Mouse (Mus musculus): ENCODE data around the gene Gpatch8. TPM values are rescaled to one million over a fixed set of nuclear protein-coding genes. Genes with fewer than 3 reads are reported as not detected.
A peak's percentile ranks its signal among the peaks of the same experiment; 100 is the strongest.
"Not testable (repeated sequence)": the region's sequence is repeated elsewhere in the genome, so short reads cannot be mapped to it uniquely, and the experiment has no call there.

Gpatch8 gene
- polyA plus RNA-seq, 1 experiment from 2014 or later, result 32.6 TPM

DNA sequence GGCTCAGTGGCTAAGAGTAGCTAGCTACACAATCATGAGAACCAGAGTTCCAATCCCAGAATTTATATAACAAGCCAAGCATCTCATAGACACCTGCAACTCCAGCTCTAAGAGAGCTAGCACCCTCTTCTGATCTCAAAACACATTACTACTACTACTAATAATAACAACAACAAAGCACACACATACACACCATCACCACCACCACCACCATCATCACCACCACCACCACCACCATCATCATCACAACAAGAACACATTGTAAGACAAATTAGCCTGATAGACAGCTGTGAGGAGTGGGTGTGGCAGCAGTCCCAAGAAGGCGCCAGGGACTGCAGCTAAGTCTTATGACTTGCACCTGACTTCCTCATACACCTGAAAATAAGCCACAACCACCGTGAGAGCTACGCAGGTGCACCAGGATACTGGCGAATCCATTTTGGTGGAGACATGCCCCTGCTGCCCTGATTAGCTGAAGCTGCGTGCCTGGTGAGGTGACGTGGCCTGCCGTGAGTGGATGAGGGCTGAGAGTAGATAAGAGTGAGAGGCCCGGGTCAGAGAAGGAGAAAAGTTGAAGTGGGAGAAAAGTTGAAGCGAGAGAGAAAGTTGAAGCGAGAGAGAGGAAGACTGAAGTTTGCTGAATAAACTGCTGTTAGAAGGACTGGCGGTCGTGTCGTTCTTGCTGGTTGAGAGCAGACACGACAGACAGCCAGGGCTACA, 8.9 kb upstream of the Gpatch8 start:
- WGBS, result 87% methylated on average over 14 of the region's 14 CpGs
- not testable (repeated sequence) for H3K9me3 ChIP-seq (replicated peaks; ENCODE audit: control insufficient read depth, low read length); H3K4me3 ChIP-seq (ENCODE audit: low read depth, low read length); H3K27ac ChIP-seq (ENCODE audit: low read depth, low read length); DNase-seq (ENCODE audit: low spot score); H3K9ac ChIP-seq (ENCODE audit: low read length); H3K27me3 ChIP-seq (replicated peaks; ENCODE audit: control insufficient read depth, insufficient read depth, low read length); ATAC-seq; H3K4me2 ChIP-seq (ENCODE audit: low read length); H3K36me3 ChIP-seq (ENCODE audit: control insufficient read depth, insufficient read depth, low read length); H3K4me1 ChIP-seq (ENCODE audit: control insufficient read depth, insufficient read depth, low read length)

DNA sequence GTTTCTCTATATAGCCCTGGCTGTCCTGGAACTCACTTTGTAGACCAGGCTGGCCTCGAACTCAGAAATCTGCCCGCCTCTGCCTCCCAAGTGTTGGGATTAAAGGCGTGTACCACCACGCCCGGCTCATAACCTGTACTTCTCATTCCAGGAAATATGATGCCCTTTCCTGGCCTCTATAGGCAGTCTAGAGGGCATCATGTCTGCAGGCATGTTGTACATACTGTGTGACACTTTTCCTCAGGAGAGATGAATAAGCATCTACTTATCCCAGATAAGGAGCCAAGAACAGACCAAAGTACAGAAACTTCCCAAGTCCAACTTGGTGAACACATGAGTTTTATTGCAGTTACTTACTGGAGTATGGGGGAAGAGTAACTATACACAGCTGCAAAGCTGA, 2.5 kb upstream of the Gpatch8 start:
- no peak for ATAC-seq
- 96% methylated on average over 4 of the region's 5 CpGs for WGBS
- H3K36me3 ChIP-seq (ENCODE audit: control insufficient read depth, insufficient read depth, low read length), result no peaks in the 10 kb centered on the region

DNA sequence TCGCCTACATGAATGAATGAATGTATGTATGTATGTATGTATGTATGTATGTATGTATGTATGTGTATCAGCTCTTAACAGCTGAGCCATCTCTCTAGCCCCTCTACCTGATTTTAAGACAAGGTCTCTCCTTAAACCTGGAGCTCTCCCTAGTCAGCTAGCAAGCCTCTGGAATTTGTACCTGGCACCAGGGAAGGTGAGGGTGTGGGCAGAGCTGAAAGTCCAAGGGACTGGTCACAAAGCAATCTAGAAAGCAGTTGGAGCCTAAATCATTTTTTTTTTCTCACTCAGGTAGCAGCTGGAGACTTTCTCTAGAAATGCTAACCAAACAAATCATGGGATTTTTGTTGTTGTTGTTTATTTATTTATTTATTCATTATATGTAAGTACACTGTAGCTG, 1.2 kb upstream of the Gpatch8 start:
- Histone ChIP-seq H3K27ac (ENCODE audit: low read depth, low read length) (no peak overlapping the region), H3K9me3 (replicated peaks; ENCODE audit: control insufficient read depth, low read length) (no peaks in the 10 kb centered on the region), H3K4me3 (ENCODE audit: low read depth, low read length) (no peak overlapping the region), H3K27me3 (replicated peaks; ENCODE audit: control insufficient read depth, insufficient read depth, low read length) (no peaks in the 10 kb centered on the region), H3K9ac (ENCODE audit: low read length) (no peak overlapping the region), H3K36me3 (ENCODE audit: control insufficient read depth, insufficient read depth, low read length) (no peaks in the 10 kb centered on the region), H3K4me1 (ENCODE audit: control insufficient read depth, insufficient read depth, low read length) (peaks cover 13% of the 10 kb centered on the region), H3K4me2 (ENCODE audit: low read length) (no peak overlapping the region)
- no peak for DNase-seq (ENCODE audit: low spot score)
- 93% methylated on average over 1 of the region's 1 CpGs for WGBS
- no peak for ATAC-seq

More for the DNA sequence above, 2.5 kb upstream of the Gpatch8 start:
- DNase-seq (ENCODE audit: low spot score), result no peak
- no peak overlapping the region for H3K4me2 ChIP-seq (ENCODE audit: low read length)
- no peak overlapping the region for H3K9ac ChIP-seq (ENCODE audit: low read length)
- H3K27ac ChIP-seq (ENCODE audit: low read depth, low read length), result no peak overlapping the region
- H3K4me1 ChIP-seq (ENCODE audit: control insufficient read depth, insufficient read depth, low read length), result peaks cover 11% of the 10 kb centered on the region
- H3K27me3 ChIP-seq (replicated peaks; ENCODE audit: control insufficient read depth, insufficient read depth, low read length), result no peaks in the 10 kb centered on the region
- H3K9me3 ChIP-seq (replicated peaks; ENCODE audit: control insufficient read depth, low read length), result no peaks in the 10 kb centered on the region
- no peak overlapping the region for H3K4me3 ChIP-seq (ENCODE audit: low read depth, low read length)

DNA sequence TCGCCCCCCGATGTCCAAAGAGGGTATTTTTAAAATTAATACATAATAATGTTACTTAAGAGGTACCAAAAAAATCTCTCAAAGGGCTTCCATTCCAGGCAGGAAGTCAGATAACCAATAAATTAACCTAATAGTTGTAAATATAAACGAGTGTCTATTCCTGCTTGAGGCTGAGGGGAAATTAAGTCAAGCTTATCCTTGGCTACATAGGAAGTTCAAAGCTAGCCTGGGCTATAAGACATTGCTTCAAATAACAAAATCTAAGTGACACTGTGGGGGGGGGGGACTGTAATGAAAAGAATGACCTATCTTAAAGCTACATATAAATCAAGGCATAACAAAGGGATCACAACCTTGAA, 503 bp upstream of the Gpatch8 start:
- H3K4me3 ChIP-seq (ENCODE audit: low read depth, low read length), result peak overlapping the region; percentile 87; the same call in 1 of the 2 replicates
- no peak for DNase-seq (ENCODE audit: low spot score)
- H3K27ac ChIP-seq (ENCODE audit: low read depth, low read length), result no peak overlapping the region

DNA sequence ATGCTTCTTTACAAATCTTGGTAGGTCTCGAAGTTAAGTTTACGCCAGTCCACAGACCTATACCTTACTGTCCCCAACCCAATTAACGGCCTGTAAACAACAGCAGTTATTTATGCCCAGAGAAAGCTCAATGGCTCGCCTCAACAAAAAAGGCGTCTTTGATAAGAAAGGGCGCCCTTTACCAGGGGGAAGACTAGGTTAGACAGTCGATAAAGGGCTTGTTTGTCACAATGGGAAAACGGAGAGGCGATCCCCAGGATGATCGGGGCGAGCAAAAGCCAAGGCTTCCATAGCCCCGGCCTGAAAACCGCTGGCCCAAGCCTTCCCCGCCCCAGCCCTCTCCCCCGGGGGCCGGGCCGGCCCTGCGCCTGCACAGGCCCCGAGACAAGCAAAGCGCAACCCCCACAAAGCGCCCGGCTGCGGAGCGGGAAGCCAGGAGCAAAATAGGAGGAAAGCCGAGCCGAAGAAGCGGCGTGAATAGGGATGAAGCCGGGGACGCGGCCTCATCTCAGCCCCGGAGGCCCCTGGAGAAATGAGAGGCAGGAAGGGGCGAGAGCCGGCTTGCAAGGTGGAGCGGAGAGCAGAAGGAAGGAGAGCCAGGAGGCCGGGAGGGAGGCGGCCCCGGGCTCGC, 677 bp downstream of the Gpatch8 start:
- Histone ChIP-seq H3K4me2 (ENCODE audit: low read length) (peak overlapping the region; percentile 80), H3K4me3 (ENCODE audit: low read depth, low read length) (peak overlapping the region; percentile 87), H3K9ac (ENCODE audit: low read length) (peak overlapping the region; percentile 93), H3K27ac (ENCODE audit: low read depth, low read length) (peak overlapping the region; percentile 90), H3K4me1 (ENCODE audit: control insufficient read depth, insufficient read depth, low read length) (peaks cover 16% of the 10 kb centered on the region), H3K36me3 (ENCODE audit: control insufficient read depth, insufficient read depth, low read length) (no peaks in the 10 kb centered on the region), H3K27me3 (replicated peaks; ENCODE audit: control insufficient read depth, insufficient read depth, low read length) (no peaks in the 10 kb centered on the region), H3K9me3 (replicated peaks; ENCODE audit: control insufficient read depth, low read length) (no peaks in the 10 kb centered on the region)
- no peak for DNase-seq (ENCODE audit: low spot score)
- ATAC-seq, result peak; percentile 68
- under 1% methylated on average over 38 of the region's 39 CpGs for WGBS

More for the DNA sequence above, 503 bp upstream of the Gpatch8 start:
- peaks cover 15% of the 10 kb centered on the region for H3K4me1 ChIP-seq (ENCODE audit: control insufficient read depth, insufficient read depth, low read length)
- no peak overlapping the region for H3K9ac ChIP-seq (ENCODE audit: low read length)
- 0 out of 2 replicates have a peak, but pooled peaks have one; percentile 6 for ATAC-seq
- no peaks in the 10 kb centered on the region for H3K36me3 ChIP-seq (ENCODE audit: control insufficient read depth, insufficient read depth, low read length)
- H3K27me3 ChIP-seq (replicated peaks; ENCODE audit: control insufficient read depth, insufficient read depth, low read length), result no peaks in the 10 kb centered on the region
- peak overlapping the region; percentile 47 for H3K4me2 ChIP-seq (ENCODE audit: low read length)
- no peaks in the 10 kb centered on the region for H3K9me3 ChIP-seq (replicated peaks; ENCODE audit: control insufficient read depth, low read length)
- WGBS, result 17% methylated on average over 3 of the region's 3 CpGs

DNA sequence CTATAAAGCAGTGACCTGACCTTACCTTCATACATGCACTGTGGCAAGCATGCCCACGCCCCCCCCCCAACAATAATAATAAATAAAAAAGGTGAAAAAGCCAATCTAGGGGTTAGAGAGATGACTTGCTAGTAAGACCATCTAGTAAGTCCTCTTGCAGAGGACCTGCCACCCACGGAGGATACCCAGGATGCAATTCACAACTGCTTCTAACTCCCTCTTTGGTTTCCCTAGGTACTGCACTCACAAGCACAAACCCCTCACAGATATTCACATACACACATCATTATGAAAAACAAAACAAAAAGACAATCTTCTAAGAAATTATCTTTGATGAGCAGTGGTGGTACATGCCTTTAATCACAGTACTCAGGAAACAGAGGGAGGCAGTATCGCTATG, 4.1 kb downstream of the Gpatch8 start:
- H3K27ac ChIP-seq (ENCODE audit: low read depth, low read length), result no peak overlapping the region
- no peak for ATAC-seq
- 94% methylated on average over 3 of the region's 3 CpGs for WGBS
- H3K4me3 ChIP-seq (ENCODE audit: low read depth, low read length), result no peak overlapping the region
- H3K4me2 ChIP-seq (ENCODE audit: low read length), result no peak overlapping the region
- peaks cover 16% of the 10 kb centered on the region for H3K4me1 ChIP-seq (ENCODE audit: control insufficient read depth, insufficient read depth, low read length)
- H3K9ac ChIP-seq (ENCODE audit: low read length), result no peak overlapping the region
- H3K9me3 ChIP-seq (replicated peaks; ENCODE audit: control insufficient read depth, low read length), result no peaks in the 10 kb centered on the region
- H3K27me3 ChIP-seq (replicated peaks; ENCODE audit: control insufficient read depth, insufficient read depth, low read length), result no peaks in the 10 kb centered on the region
- no peak for DNase-seq (ENCODE audit: low spot score)
- no peaks in the 10 kb centered on the region for H3K36me3 ChIP-seq (ENCODE audit: control insufficient read depth, insufficient read depth, low read length)

DNA sequence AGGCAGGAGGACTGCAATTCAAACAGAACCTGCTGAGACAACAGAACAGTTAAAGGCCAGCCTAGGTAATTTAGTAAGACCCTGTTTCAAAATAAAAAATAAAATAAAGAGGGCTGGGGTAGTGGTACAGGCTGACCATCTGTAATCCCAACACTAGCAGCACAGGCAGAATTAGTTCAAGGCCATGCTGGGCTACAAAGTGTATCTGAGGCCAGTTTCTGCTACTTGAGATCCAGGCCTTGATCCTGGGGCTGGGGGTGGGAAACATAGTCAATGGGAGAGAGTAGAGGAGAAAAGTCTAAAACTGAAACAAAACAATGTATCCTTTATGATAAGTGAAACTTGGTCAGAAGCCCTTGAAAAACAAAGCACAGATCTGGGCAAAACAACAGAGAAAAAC, 5.0 kb downstream of the Gpatch8 start:
- H3K4me1 ChIP-seq (ENCODE audit: control insufficient read depth, insufficient read depth, low read length), result peaks cover 16% of the 10 kb centered on the region
- no peak overlapping the region for H3K4me3 ChIP-seq (ENCODE audit: low read depth, low read length)
- no peak overlapping the region for H3K4me2 ChIP-seq (ENCODE audit: low read length)
- no peak for ATAC-seq
- no peaks in the 10 kb centered on the region for H3K9me3 ChIP-seq (replicated peaks; ENCODE audit: control insufficient read depth, low read length)
- DNase-seq (ENCODE audit: low spot score), result no peak
- H3K27me3 ChIP-seq (replicated peaks; ENCODE audit: control insufficient read depth, insufficient read depth, low read length), result no peaks in the 10 kb centered on the region
- H3K9ac ChIP-seq (ENCODE audit: low read length), result no peak overlapping the region
- H3K27ac ChIP-seq (ENCODE audit: low read depth, low read length), result no peak overlapping the region
- no peaks in the 10 kb centered on the region for H3K36me3 ChIP-seq (ENCODE audit: control insufficient read depth, insufficient read depth, low read length)

DNA sequence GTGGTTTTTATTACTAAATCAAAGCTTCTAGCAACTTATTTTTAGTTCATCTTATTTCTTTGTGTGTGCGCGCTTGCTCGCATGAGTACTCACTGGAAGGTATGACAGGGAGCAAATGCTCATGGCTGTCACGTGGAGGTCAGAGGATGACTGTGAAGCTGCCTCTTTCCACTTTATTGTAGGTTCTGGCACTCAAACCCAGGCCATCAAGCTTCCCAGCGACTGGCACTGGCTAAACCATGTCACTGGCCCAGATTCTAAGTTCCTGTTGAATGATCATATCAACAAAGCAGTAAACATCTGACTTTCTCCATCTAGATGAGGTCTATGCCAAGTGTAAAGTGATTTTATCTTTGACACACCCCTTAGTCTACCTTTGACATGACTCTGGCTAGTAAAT, 14.7 kb downstream of the Gpatch8 start:
- no peaks in the 10 kb centered on the region for H3K27me3 ChIP-seq (replicated peaks; ENCODE audit: control insufficient read depth, insufficient read depth, low read length)
- H3K4me1 ChIP-seq (ENCODE audit: control insufficient read depth, insufficient read depth, low read length), result no peaks in the 10 kb centered on the region
- peaks cover 15% of the 10 kb centered on the region for H3K36me3 ChIP-seq (ENCODE audit: control insufficient read depth, insufficient read depth, low read length)
- H3K4me2 ChIP-seq (ENCODE audit: low read length), result no peak overlapping the region
- ATAC-seq (no peak), DNase-seq (ENCODE audit: low spot score) (no peak)
- no peak overlapping the region for H3K27ac ChIP-seq (ENCODE audit: low read depth, low read length)
- no peak overlapping the region for H3K9ac ChIP-seq (ENCODE audit: low read length)
- H3K4me3 ChIP-seq (ENCODE audit: low read depth, low read length), result no peak overlapping the region
- WGBS, result 94% methylated on average over 5 of the region's 5 CpGs
- H3K9me3 ChIP-seq (replicated peaks; ENCODE audit: control insufficient read depth, low read length), result no peaks in the 10 kb centered on the region

DNA sequence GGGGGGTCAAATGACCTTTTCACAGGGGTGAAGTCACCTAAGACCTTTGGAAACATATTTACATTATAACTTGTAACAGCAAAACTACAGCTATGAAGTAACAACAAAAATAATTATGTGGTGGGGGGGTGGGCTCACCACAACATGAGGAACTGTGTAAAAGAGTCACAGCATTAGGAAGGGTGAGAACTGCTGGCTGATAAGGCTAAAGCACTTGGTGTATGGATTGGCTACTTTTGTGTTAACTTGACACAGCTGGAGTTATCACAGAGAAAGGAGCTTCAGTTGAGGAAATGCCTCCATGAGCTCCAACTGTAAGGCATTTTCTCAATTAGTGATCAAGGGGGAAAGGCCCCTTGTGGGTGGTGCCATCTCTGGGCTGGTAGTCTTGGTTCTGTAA, 15.9 kb downstream of the Gpatch8 start:
- not testable (repeated sequence) for H3K27me3 ChIP-seq (replicated peaks; ENCODE audit: control insufficient read depth, insufficient read depth, low read length); ATAC-seq; H3K9me3 ChIP-seq (replicated peaks; ENCODE audit: control insufficient read depth, low read length); H3K4me3 ChIP-seq (ENCODE audit: low read depth, low read length); H3K4me2 ChIP-seq (ENCODE audit: low read length); H3K9ac ChIP-seq (ENCODE audit: low read length); H3K27ac ChIP-seq (ENCODE audit: low read depth, low read length); DNase-seq (ENCODE audit: low spot score); H3K4me1 ChIP-seq (ENCODE audit: control insufficient read depth, insufficient read depth, low read length)
- H3K36me3 ChIP-seq (ENCODE audit: control insufficient read depth, insufficient read depth, low read length), result peaks cover 18% of the 10 kb centered on the region

Measured in forebrain, embryonic 14.5 days (tissue).